Mouse (Mus musculus) left cerebral cortex, adult 8-10 months (tissue): ENCODE measurements around the gene Ssx2ip. TPM values are rescaled to one million over a fixed set of nuclear protein-coding genes. Genes with fewer than 3 reads are reported as not detected.
A peak's percentile ranks its signal among the peaks of the same experiment; 100 is the strongest.

ENCODE experiments used
- DNase-seq, 2 experiments: peaks; one replicate each; pipeline ENCODE4 v3.0.0; 2022; ENCODE audit warnings: low spot score in 2 of 2
- total RNA-seq, 4 experiments: library from RNA; stranded (reverse); gene quantifications; 2 replicates each; pipeline ENCODE4 v1.2.4; 2022

Gene Ssx2ip
- total RNA-seq, 4 experiments from 2014 or later: 81.7 to 96.1 (median 89.0) TPM

GRCm38 (mm10) chr3:146434686-146435085 is 30.2 kb downstream of the Ssx2ip start:
- no peak for DNase-seq

GRCm38 (mm10) chr3:146435533-146435932 is 31.1 kb downstream of the Ssx2ip start:
- DNase-seq: no peak

- no peak for DNase-seq
Measured at GRCm38 (mm10) chr3:146436114-146436513, 31.7 kb downstream of the Ssx2ip start.

GRCm38 (mm10) chr3:146440011-146440410 is 35.6 kb downstream of the Ssx2ip start:
- no peak for DNase-seq

- DNase-seq: no peak
Measured at GRCm38 (mm10) chr3:146440422-146440821, 36.0 kb downstream of the Ssx2ip start.

- DNase-seq: no peak
Measured at GRCm38 (mm10) chr3:146442484-146442883, 38.0 kb downstream of the Ssx2ip start.

GRCm38 (mm10) chr3:146442936-146443335 is 38.5 kb downstream of the Ssx2ip start:
- no peak for DNase-seq

- no peak for DNase-seq
Measured at GRCm38 (mm10) chr3:146443380-146443779, 38.9 kb downstream of the Ssx2ip start.

GRCm38 (mm10) chr3:146444880-146445279 is 40.4 kb downstream of the Ssx2ip start:
- DNase-seq: no peak

GRCm38 (mm10) chr3:146447156-146447555 is 42.7 kb downstream of the Ssx2ip start:
- no peak for DNase-seq

GRCm38 (mm10) chr3:146447598-146447997 is 43.2 kb downstream of the Ssx2ip start:
- no peak for DNase-seq

- no peak for DNase-seq
Measured at GRCm38 (mm10) chr3:146448372-146448771, 43.9 kb downstream of the Ssx2ip start.

GRCm38 (mm10) chr3:146448969-146449368 is 44.5 kb downstream of the Ssx2ip start:
- no peak for DNase-seq

GRCm38 (mm10) chr3:146449745-146450250 is 45.4 kb downstream of the Ssx2ip start, which contains the start of gene Ctbs:
TSS of gene Ctbs (plus strand) at chr3:146449795.
- DNase-seq: no peak

GRCm38 (mm10) chr3:146450371-146450841 is 46.0 kb downstream of the Ssx2ip start:
- peak; percentile 78 to 87 for DNase-seq

GRCm38 (mm10) chr3:146451375-146451774 is 46.9 kb downstream of the Ssx2ip start:
- DNase-seq: no peak

- DNase-seq: no peak
Measured at GRCm38 (mm10) chr3:146462939-146463338, 58.5 kb downstream of the Ssx2ip start.

- DNase-seq: no peak
Measured at GRCm38 (mm10) chr3:146469226-146469625, 64.8 kb downstream of the Ssx2ip start.

GRCm38 (mm10) chr3:146472657-146473056 is 68.2 kb downstream of the Ssx2ip start:
- DNase-seq: no peak

- no peak for DNase-seq
Measured at GRCm38 (mm10) chr3:146473741-146474140, 69.3 kb downstream of the Ssx2ip start.

GRCm38 (mm10) chr3:146474428-146474827 is 70.0 kb downstream of the Ssx2ip start:
- no peak for DNase-seq

- DNase-seq: no peak
Measured at GRCm38 (mm10) chr3:146482044-146482443, 77.6 kb downstream of the Ssx2ip start.

GRCm38 (mm10) chr3:146486464-146486863 is 82.0 kb downstream of the Ssx2ip start:
- DNase-seq: no peak
